Mouse (Mus musculus) myocyte (in vitro differentiated cells): Measurements from ENCODE around the gene Kcnip2.

Experiments used
- CEBPB ChIP-seq: IDR thresholded peaks from 2 replicates; pipeline ENCODE4 v1.6.1; 2011; ENCODE audit warnings: mild to moderate bottlenecking, moderate library complexity; ENCODE audit not compliant: poor library complexity, insufficient read depth, severe bottlenecking
- E2F4 ChIP-seq: IDR thresholded peaks from one replicate; pipeline ENCODE4 v1.6.1; 2011; ENCODE audit warnings: mild to moderate bottlenecking, control low read depth, moderate library complexity; ENCODE audit not compliant: insufficient read depth
- MAX ChIP-seq: IDR thresholded peaks from one replicate; pipeline ENCODE4 v1.6.1; 2011; ENCODE audit warnings: low read depth, mild to moderate bottlenecking, control low read depth
- MYOD1 ChIP-seq, 3 experiments: IDR thresholded peaks; one replicate each; pipeline ENCODE4 v1.6.1; 2011; ENCODE audit warnings: control low read depth in 2 of 3, low read depth in 2 of 3, mild to moderate bottlenecking in 2 of 3, moderate library complexity in 1 of 3; ENCODE audit not compliant: insufficient read length in 2 of 3, control insufficient read depth in 1 of 3
- MYOG ChIP-seq, 3 experiments: IDR thresholded peaks; one replicate each; pipeline ENCODE4 v1.6.1; 2011; ENCODE audit warnings: control low read depth in 2 of 3, low read depth in 2 of 3, mild to moderate bottlenecking in 2 of 3; ENCODE audit not compliant: insufficient read length in 2 of 3, control insufficient read depth in 1 of 3, insufficient read depth in 1 of 3
- POLR2A ChIP-seq: IDR thresholded peaks from one replicate; pipeline ENCODE4 v1.6.1; 2011; ENCODE audit warnings: low read depth, mild to moderate bottlenecking, control low read depth, moderate library complexity; ENCODE audit not compliant: insufficient read length
- POLR2AphosphoS2 ChIP-seq: IDR thresholded peaks from one replicate; pipeline ENCODE4 v1.6.1; 2011; ENCODE audit warnings: low read depth, control low read depth; ENCODE audit not compliant: insufficient read length
- TCF12 ChIP-seq: IDR thresholded peaks from one replicate; pipeline ENCODE4 v1.6.1; 2011; ENCODE audit warnings: mild to moderate bottlenecking, control low read depth; ENCODE audit not compliant: poor library complexity, insufficient read depth, severe bottlenecking
- USF1 ChIP-seq: IDR thresholded peaks from one replicate; pipeline ENCODE4 v1.6.1; 2011; ENCODE audit warnings: low read depth, mild to moderate bottlenecking, control low read depth, moderate library complexity

- no peak for TF ChIP-seq POLR2AphosphoS2
- TF ChIP-seq POLR2A: no peak
- TF ChIP-seq MYOG (IDR thresholded peaks at IDR 0.05; ENCODE audit: control insufficient read depth in 1 of 3, insufficient read depth in 1 of 3, insufficient read length in 2 of 3, low read depth in 2 of 3): no peak
- TF ChIP-seq MAX: no peak
- no peak for TF ChIP-seq MYOD1 (IDR thresholded peaks at IDR 0.05; ENCODE audit: control insufficient read depth in 1 of 3, insufficient read length in 2 of 3, low read depth in 2 of 3)
- TF ChIP-seq TCF12: no peak
- peak; percentile 52 for TF ChIP-seq USF1
- TF ChIP-seq CEBPB: no peak
- TF ChIP-seq E2F4: no peak
These were observed 2.1 kb downstream of the Kcnip2 start for GRCm38 (mm10) chr19:45813801-45814200.
